Mouse (Mus musculus) forebrain, embryonic 11.5 days (tissue): ENCODE measurements around the gene Sgms2. TPM values are rescaled to one million over a fixed set of nuclear protein-coding genes. Genes with fewer than 3 reads are reported as not detected.

Experiments used
- ATAC-seq: fragments of 200-750 bp; cut with Nextera tagmentation; replicated peaks from 2 replicates; pipeline ENCODE4 v1.8.0; 2017; ENCODE audit warnings: moderate TSS enrichment; ENCODE audit not compliant: low FRiP score
- DNase-seq: peaks from one replicate; pipeline ENCODE4 v3.0.0-alpha.2; 2017; ENCODE audit warnings: low spot score
- H3K27ac ChIP-seq: fragments of 300-500 bp; sonication (generic); 2 replicates; pipeline ENCODE4 v1.5.1; 2014; ENCODE audit warnings: low read depth, low read length
- H3K27me3 ChIP-seq: fragments of 300-500 bp; sonication (generic); 2 replicates; pipeline ENCODE4 v1.6.1; 2014; ENCODE audit warnings: mild to moderate bottlenecking, low read length, mixed read lengths; ENCODE audit not compliant: control insufficient read depth, insufficient read depth
- H3K36me3 ChIP-seq: fragments of 300-500 bp; sonication (generic); 2 replicates; pipeline ENCODE4 v1.6.1; 2014; ENCODE audit warnings: mild to moderate bottlenecking, low read length, moderate library complexity, mixed read lengths; ENCODE audit not compliant: control insufficient read depth, insufficient read depth
- H3K4me1 ChIP-seq: fragments of 300-500 bp; sonication (generic); replicated peaks from 2 replicates; pipeline ENCODE4 v1.6.1; 2014; ENCODE audit warnings: low read length, mixed read lengths; ENCODE audit not compliant: control insufficient read depth, insufficient read depth
- H3K4me2 ChIP-seq: fragments of 300-500 bp; sonication (generic); 2 replicates; pipeline ENCODE4 v1.6.1; 2014; ENCODE audit warnings: low read depth, mild to moderate bottlenecking, low read length, moderate library complexity, mixed read lengths; ENCODE audit not compliant: severe bottlenecking
- H3K4me3 ChIP-seq: fragments of 300-500 bp; sonication (generic); 2 replicates; pipeline ENCODE4 v1.5.1; 2014; ENCODE audit warnings: low read depth, low read length
- H3K9ac ChIP-seq: fragments of 300-500 bp; sonication (generic); 2 replicates; pipeline ENCODE4 v1.6.1; 2014; ENCODE audit warnings: low read length
- H3K9me3 ChIP-seq: fragments of 300-500 bp; sonication (generic); 2 replicates; pipeline ENCODE4 v1.6.1; 2016; ENCODE audit warnings: low read length, mixed read lengths; ENCODE audit not compliant: control insufficient read depth
- WGBS: fragments of 180-500 bp; shearing (Covaris S2); extraction: QIAGEN DNeasy Blood & Tissue Kit; methylation state at CpG from one replicate; pipeline ENCODE4 v1.1.7; 2014; 5-methylcytosine and 5-hydroxymethylcytosine counted together
- polyA plus RNA-seq: library from polyadenylated mRNA; unstranded; fragments of >200 nt; fragmentation: Nextera tagmentation; extraction: Ambion mirVana; gene quantifications from 2 replicates; pipeline ENCODE4 v1.2.1, GENCODE M21; 2014

Gene Sgms2
- polyA plus RNA-seq, 1 experiment from 2014 or later: 0.83 TPM

GRCm38 (mm10) chr3:131466371-131466770 is 24.8 kb downstream of the Sgms2 start:
- Histone ChIP-seq H3K4me1 (peaks cover 2% of the 10 kb centered on the region; the same call in 1 of the 2 replicates), H3K9me3 (no peaks in the 10 kb centered on the region), H3K27me3 (no peaks in the 10 kb centered on the region), H3K36me3 (no peaks in the 10 kb centered on the region), H3K27ac (no peak overlapping the region), H3K4me2 (no peak overlapping the region), H3K9ac (no peak overlapping the region), H3K4me3 (no peak overlapping the region)
- DNase-seq (no peak), ATAC-seq (no peak)
- 90% methylated on average over 6 of the region's 6 CpGs for WGBS

- H3K9me3 ChIP-seq: no peaks in the 10 kb centered on the region
- no peaks in the 10 kb centered on the region for H3K4me1 ChIP-seq
- no peaks in the 10 kb centered on the region for H3K27me3 ChIP-seq
- H3K9ac ChIP-seq: no peak overlapping the region
- ATAC-seq (no peak), DNase-seq (no peak)
- 89% methylated on average over 3 of the region's 3 CpGs for WGBS
- H3K36me3 ChIP-seq: no peaks in the 10 kb centered on the region
- H3K4me2 ChIP-seq: no peak overlapping the region
- no peak overlapping the region for H3K27ac ChIP-seq
- no peak overlapping the region for H3K4me3 ChIP-seq
Measured at GRCm38 (mm10) chr3:131465536-131466260, 25.5 kb downstream of the Sgms2 start.

DNA sequence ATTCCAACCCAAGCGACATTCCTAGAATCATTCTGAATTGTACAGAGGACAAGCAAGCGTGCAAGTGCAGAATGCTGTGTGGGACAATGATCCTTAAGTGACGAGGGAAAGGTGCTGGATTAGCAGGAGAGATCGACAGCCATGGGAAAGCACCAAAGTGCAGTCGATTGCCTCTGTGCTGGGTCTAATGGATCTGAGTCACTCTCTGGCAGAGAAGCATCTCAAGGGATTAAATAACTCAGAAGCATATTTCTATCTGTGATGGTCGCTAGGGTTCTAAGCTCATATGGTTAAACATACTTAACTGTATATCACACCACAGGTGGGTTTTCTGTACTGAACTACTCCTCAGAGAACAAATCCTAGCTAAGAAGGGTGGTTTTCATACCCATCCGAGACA is 118.2 kb downstream of the Sgms2 start:
- no peak overlapping the region for H3K4me2 ChIP-seq
- ATAC-seq (no peak), DNase-seq (peak; percentile 30)
- H3K4me1 ChIP-seq: no peaks in the 10 kb centered on the region
- H3K36me3 ChIP-seq: no peaks in the 10 kb centered on the region
- no peaks in the 10 kb centered on the region for H3K9me3 ChIP-seq
- no peaks in the 10 kb centered on the region for H3K27me3 ChIP-seq
- H3K4me3 ChIP-seq: no peak overlapping the region
- 82% methylated on average over 7 of the region's 7 CpGs for WGBS
- H3K27ac ChIP-seq: no peak overlapping the region
- no peak overlapping the region for H3K9ac ChIP-seq

DNA sequence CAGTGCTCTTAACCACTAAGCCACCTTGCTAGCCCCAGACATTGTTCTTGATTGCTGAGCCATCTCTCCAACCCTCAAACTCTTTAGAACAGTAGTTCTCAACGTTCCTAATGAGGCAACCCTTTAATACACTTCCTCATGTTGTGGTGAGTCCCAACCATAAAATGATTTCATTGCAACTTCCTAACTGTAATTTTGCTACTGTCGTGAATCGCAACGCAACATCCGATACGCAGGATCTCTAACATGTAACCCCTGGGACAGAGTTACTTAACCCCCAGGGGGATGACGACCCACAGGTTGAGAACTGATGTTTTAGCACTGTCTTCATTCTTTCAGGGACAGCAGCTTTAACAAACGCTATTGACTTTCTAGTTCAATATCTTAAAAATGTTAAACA is 122.5 kb downstream of the Sgms2 start:
- Histone ChIP-seq H3K27ac (no peak overlapping the region), H3K4me2 (no peak overlapping the region), H3K9ac (no peak overlapping the region), H3K9me3 (no peaks in the 10 kb centered on the region), H3K36me3 (no peaks in the 10 kb centered on the region), H3K4me1 (no peaks in the 10 kb centered on the region), H3K4me3 (no peak overlapping the region), H3K27me3 (no peaks in the 10 kb centered on the region)
- peak; percentile 17 for DNase-seq
- 91% methylated on average over 8 of the region's 8 CpGs for WGBS
- ATAC-seq: no peak

DNA sequence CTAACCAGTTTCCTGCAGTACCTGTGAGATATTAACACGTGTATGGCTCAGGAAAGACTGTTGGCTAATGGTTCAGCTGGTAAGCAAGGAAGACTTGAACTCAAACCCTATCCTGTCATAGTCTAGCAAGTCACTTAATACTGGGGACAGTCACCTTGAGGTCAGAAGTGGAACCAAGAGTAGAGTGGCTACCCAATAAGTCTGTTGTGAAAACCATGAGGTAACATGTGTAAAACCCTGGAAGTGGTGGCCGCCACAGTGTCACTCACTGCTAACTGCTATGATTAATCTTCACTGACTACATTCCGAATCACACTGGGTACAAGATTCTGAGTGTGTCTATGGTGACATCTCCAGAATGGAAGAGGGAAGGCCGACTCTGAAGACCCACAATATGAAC is 123.8 kb downstream of the Sgms2 start:
- no peaks in the 10 kb centered on the region for H3K9me3 ChIP-seq
- no peaks in the 10 kb centered on the region for H3K36me3 ChIP-seq
- no peak overlapping the region for H3K9ac ChIP-seq
- H3K27me3 ChIP-seq: no peaks in the 10 kb centered on the region
- no peak overlapping the region for H3K27ac ChIP-seq
- no peak overlapping the region for H3K4me3 ChIP-seq
- ATAC-seq (no peak), DNase-seq (peak; percentile 5)
- no peaks in the 10 kb centered on the region for H3K4me1 ChIP-seq
- WGBS: 88% methylated on average over 4 of the region's 4 CpGs
- no peak overlapping the region for H3K4me2 ChIP-seq

GRCm38 (mm10) chr3:131364632-131365446 is 126.4 kb downstream of the Sgms2 start:
- H3K9me3 ChIP-seq: no peaks in the 10 kb centered on the region
- no peak for ATAC-seq
- 80% methylated on average over 23 of the region's 23 CpGs for WGBS

DNA sequence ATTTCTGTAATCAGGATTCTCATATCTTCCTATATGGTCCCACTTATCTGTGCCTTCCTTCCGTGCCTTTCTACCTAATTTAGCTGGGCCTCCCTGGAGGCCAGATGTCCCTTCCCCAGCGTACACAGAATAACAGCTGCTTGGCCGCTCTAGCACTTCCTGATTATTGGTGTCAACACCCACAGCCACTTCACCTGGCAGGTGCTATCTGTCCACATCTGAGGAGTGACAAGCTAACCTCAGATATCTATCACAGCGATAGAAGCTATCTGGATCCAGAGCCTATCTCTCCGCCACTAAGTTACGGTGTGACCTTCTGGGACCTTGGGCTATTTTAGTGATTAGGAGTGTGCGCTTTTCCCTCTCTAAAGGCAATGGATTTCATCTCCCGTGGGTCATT is 127.0 kb downstream of the Sgms2 start:
- no peak overlapping the region for H3K4me3 ChIP-seq
- no peaks in the 10 kb centered on the region for H3K4me1 ChIP-seq
- H3K4me2 ChIP-seq: no peak overlapping the region
- no peak overlapping the region for H3K9ac ChIP-seq
- ATAC-seq (no peak), DNase-seq (peak; percentile 25)
- no peaks in the 10 kb centered on the region for H3K9me3 ChIP-seq
- WGBS: 82% methylated on average over 8 of the region's 8 CpGs
- no peaks in the 10 kb centered on the region for H3K36me3 ChIP-seq
- no peak overlapping the region for H3K27ac ChIP-seq
- no peaks in the 10 kb centered on the region for H3K27me3 ChIP-seq

More at GRCm38 (mm10) chr3:131364632-131365446, 126.4 kb downstream of the Sgms2 start:
- Histone ChIP-seq H3K27me3 (no peaks in the 10 kb centered on the region), H3K27ac (no peak overlapping the region), H3K9ac (no peak overlapping the region), H3K4me3 (no peak overlapping the region), H3K4me2 (no peak overlapping the region), H3K36me3 (no peaks in the 10 kb centered on the region), H3K4me1 (no peaks in the 10 kb centered on the region)
- peak; percentile 38 for DNase-seq

DNA sequence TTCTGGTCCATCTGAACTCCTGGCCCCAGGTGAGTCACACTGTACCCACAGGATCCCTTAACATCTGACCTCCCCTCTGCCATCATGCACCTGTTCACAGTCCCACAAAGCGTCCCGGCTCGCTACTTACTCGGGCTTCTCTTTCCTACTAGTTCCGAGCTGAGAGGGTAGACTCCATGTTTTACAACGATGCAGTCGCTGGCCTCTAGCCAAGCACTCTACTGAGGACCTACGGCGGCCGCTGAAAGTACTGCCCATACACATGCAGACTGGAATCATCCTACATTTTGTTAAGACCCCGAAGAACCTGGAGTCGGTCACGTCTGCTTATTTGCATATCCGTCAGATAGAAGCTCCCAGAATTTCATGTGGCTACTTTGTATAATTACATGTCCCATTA is 127.6 kb downstream of the Sgms2 start:
- WGBS: 89% methylated on average over 14 of the region's 14 CpGs
- Histone ChIP-seq H3K4me3 (no peak overlapping the region), H3K9me3 (no peaks in the 10 kb centered on the region), H3K27ac (no peak overlapping the region), H3K4me1 (no peaks in the 10 kb centered on the region), H3K4me2 (no peak overlapping the region), H3K36me3 (no peaks in the 10 kb centered on the region), H3K9ac (no peak overlapping the region), H3K27me3 (no peaks in the 10 kb centered on the region)
- ATAC-seq: no peak
- DNase-seq: peak; percentile 21
